Mouse (Mus musculus): ENCODE results near the gene Ubtf.

DNA sequence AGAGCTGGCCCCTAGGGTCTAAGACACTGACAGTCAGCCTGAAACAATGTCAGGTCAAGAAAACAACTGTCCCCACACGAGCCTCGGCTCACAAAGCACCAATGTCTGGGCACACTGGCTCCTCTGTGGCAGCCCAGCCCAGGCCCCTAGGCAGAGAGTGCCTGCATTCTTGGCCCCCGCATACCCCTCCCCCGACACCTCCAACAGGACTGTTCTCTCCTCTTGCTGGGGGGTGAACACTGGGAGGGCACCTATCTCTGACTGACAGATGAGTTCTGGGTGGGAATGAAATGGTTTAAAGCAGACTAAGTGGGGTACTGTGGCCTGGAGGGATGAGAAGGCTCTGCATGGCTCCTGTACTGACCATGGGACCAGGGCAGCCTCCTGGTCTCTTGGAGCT, 46.2 kb upstream of the Ubtf start:
- TF ChIP-seq CTCF (IDR thresholded peaks at IDR 0.05; ENCODE audit: insufficient read depth, low read depth, low read length) (no peak), POLR2A (IDR thresholded peaks at IDR 0.05; ENCODE audit: insufficient read depth, low read depth, low read length) (no peak)

Data from olfactory bulb, adult 2 months (tissue).